Mouse (Mus musculus) frontal cortex, postnatal 10 days (tissue): ENCODE measurements around the gene Slc22a20.
A peak's percentile ranks its signal among the peaks of the same experiment; 100 is the strongest.

Source experiments
- DNase-seq, 2 experiments: peaks; one replicate each; pipeline ENCODE4 v3.0.0; 2022; ENCODE audit warnings: low spot score in 2 of 2, mixed read lengths in 1 of 2

The Slc22a20 gene

GRCm38 (mm10) chr19:5986043-5986442 is at the start of gene Slc22a20:
Gene Slc22a20 (minus strand): TSS chr19:5986143.
- no peak for DNase-seq

DNA sequence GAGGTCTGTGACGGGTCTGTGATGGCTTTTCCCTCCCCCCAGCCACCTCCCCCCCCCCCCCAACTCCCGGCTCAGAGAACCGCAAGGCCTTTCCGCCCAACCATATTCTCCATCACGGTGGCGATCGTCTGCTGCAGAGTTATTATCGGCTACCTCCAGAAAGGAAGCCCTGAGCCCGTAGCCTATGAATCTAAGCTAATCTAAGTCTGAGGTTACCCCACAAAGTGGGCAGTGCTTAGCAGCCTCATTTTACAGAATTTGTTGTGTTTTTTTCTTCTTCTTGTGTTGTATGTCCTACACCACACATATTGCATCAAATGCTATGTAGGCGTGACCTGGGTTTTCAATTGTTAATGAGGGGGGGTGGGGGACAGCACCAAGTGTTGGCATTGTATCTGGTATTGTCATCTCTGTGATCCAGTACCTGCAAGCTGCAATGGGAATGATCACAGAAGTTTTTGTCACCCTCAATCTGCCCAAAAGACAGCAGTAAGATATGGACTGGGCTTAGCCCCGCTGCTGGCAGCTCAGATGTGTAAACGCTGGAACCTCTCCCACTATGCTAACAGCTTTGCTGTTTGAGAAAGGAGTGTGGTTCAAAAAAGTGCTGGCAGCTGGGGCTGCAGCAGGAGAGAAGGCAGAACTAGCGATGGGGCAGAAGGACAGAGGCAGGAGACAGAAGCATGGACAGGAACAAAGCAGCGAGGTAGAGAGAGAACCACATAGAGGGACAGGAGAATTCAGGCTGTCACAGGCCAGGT is 44.8 kb upstream of the Slc22a20 start:
- DNase-seq = no peak

DNA sequence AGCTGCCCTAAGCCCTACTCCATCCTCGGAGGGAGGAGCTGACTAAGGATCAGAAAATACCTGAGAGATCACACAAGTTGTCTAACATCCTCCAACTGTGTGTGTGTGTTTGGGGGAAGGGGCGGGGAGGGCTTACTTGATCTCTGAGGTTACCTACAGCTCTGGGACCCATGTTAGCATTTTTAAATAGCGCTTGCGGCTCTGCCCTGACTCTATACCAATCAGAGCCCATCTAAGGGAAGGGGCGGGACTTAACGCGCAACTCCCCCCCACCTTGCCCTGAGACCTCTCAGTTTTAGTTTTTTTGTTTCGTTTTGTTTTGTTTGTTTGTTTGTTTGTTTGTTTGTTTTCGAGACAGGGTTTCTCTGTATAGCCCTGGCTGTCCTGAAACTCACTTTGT is 43.5 kb upstream of the Slc22a20 start:
- DNase-seq = no peak

DNA sequence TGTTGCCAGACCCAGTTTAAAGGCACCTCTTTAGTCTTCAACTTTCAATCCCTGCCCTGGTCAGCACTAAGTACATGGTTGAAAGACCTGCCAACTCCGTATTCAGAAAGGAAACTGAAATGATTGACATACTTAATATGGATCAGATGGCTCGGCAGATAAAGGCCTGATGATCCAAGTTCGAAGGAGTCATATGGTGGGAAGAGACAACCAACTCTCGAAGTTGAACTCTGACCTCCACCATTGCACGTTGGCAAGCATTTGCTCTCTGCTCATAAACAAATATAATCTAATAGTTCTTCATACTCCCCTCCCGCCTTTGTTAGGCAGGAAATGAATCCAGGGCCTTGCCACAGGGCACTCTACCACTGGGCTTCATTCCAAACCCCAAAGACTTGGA is 43.0 kb upstream of the Slc22a20 start:
- no peak for DNase-seq

DNA sequence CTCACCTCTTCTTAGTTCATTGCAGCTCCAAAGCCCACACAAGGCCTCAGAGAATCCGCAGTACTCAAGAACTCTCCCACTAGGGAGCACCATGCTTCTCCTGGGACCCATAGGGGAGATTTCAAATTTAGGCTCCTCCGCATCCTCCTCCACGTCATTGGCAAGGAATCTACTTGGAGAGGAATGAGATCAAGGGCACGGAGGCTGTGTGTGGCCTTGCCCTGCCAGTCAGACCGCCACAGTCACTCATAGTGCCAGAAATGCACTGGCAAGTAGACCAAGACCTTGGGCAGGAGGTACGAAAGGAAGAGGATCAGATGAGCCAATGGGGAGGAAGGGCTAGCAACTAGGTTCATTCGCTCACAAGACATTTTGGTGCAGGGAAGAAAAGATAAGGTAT is 38.0 kb upstream of the Slc22a20 start:
- DNase-seq = no peak

- DNase-seq = no peak
Observed at GRCm38 (mm10) chr19:6023059-6023458, 37.1 kb upstream of the Slc22a20 start.

DNA sequence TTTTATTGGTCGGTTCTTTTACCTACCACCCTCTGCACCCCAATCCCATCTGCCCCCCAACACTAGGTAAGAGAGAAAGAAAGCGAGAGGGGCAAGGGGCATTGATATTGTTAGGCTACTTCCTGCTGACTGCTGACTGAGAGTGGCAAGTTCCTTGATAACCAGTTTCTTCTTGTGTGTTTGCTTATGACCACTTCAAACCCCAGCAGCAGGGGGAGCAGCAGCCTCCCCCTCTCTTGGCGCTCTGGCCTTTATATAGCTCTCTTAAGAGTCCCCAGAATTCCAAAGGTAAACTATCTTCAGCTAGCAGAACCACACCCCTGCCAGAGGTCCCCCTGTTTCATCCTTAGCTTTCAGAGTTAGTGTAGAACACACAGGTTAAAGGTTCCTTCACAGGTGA is 34.3 kb upstream of the Slc22a20 start:
- DNase-seq = no peak

DNA sequence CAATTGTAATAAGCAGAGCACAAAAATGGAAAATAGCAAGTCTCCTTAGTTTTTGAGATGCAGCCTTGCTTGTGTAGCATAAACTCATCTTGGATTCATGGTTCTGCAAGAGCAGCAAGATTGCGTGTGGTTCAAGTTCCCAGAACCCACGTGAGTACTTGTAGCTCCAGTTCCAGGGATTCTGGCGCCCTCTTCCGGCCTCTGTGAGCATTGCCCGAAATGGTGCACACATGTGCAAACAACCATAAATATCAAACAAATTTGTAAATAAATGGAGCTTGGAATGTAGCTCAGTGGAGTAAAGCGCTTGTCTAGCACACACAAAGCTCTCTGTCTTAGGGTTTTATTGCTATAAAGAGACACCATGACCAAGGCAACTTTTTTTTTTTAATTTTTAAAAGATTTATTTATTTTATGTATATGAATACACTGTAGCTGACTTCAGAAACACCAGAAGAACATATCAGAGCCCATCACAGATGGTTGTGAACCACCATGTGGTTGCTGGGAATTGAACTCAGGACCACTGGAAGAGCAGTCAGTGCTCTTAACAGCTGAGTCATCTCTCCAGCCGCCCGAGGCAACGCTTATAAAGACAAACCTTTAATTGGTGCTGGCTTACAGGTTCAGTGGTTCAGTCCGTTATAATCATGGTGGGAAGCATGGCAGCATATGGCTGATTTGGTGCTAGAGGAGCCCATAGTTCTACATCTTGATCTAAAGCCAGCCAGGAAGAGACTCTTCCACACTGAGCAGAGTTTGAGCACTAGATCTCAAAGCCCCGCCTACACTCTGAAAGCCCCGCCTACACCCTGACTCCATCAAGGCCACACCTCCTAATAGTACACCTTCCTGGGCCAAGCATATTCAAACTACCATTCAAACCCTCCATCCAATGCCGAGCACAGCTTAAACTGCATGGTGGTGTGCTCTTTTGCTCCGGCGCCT is 32.5 kb upstream of the Slc22a20 start:
- peak; percentile 41 to 72 for DNase-seq

DNA sequence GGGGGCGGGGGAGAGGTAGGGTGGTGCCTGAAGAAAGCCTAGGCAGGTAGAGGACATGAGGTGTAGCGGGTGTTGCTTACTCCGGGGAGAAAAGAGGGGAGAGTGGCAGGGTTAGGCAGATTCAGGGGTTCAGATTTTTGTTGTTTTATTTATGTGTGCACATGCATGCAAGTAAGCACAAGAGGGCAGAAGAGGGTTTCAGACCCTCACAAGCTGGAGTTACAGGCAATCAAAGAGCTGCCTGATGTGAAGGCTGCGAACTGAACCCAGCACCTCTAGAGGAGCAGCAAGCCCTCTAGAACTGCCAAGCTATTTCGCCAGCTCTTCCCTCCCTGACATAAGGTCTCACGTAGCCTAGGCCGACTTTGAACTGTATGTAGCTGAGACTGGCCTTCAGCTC is 30.6 kb upstream of the Slc22a20 start:
- no peak for DNase-seq

DNA sequence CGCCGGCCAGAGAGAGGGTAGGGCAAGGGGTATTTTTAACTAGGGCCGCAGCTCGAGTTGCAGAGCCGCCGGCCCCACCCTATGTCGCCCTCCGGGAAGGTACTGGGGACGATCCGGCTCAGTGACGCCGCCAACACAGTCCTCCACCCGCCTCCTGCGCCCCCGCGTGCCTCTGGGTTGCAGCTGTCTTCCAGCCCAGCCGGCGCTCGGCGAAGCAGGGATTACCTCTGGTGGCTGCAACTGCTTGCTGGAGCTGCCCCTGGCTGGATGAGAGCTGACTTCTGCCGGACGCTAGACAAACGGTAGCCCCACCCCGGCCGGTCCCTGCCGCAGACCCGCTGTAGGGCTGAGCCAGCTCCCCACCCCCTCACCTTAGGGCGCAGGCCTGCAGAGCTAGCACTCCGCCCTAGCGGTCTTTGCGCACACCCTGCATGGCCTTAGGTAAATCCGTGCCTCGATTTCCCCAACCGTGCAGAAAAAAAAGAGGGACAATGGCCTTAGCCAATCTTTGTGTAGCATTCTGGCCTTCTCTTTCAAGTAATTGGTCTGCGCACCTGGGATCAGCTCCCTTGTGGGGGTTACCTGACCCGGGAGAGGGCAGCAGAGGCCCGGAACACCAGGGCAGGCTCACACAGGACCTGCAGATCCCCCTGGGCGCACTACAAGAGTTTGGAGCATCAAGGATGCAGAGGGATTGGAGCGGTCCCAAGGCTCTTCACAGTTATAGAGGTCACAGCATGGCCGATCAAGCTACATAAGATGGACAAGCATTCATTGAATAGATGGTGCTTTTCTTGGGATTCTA is 29.8 kb upstream of the Slc22a20 start, which contains the start of gene Capn1:
Gene Capn1, minus strand, starts transcription at position 387 of the 805 bp plus-strand sequence.
- peak; percentile 26 to 53 for DNase-seq

- no peak for DNase-seq
Observed at GRCm38 (mm10) chr19:6014991-6015510, 29.1 kb upstream of the Slc22a20 start.

DNA sequence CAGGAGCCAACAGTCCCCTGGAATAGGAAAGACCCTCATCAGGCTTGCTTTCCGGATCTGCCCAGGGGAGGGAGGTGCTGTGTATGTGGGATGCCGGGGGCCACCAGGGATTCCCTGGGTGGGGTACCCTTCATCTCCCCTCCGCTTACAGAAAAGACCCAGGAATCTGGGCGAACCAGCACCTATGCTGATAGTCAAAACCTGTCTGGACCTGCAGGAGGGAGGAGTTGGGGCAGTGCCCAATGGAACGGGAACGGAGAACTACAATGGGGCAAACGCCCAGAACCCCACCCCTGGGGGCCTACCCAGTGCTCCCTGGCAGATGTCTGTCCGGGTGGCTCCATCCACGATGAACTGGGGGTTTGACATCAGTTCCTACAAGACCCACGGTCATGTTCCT is 27.7 kb upstream of the Slc22a20 start:
- DNase-seq = no peak

- DNase-seq = no peak
Observed at GRCm38 (mm10) chr19:6009137-6009536, 23.2 kb upstream of the Slc22a20 start.

- no peak for DNase-seq
Observed at GRCm38 (mm10) chr19:6007013-6007412, 21.1 kb upstream of the Slc22a20 start.

DNA sequence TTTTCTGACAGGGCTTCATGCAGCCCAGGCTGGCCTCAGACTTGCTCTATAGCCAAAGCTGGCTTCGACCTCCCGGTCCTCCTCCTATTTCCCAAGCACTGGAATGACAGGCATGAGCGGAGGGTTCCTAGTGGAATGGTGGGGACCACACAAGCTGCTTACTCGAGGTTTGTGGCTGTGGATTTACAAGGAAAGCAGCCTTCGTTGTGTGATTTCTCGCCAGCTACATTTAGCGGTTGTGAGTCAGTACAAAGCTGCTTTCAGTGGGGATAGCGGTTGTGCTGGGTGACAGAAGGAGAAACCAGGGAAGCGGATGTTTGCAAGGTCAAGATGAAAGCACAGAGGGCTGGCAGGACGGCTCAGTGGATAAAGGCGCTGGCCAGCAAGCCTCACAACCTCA is 19.6 kb upstream of the Slc22a20 start:
- DNase-seq = no peak

DNA sequence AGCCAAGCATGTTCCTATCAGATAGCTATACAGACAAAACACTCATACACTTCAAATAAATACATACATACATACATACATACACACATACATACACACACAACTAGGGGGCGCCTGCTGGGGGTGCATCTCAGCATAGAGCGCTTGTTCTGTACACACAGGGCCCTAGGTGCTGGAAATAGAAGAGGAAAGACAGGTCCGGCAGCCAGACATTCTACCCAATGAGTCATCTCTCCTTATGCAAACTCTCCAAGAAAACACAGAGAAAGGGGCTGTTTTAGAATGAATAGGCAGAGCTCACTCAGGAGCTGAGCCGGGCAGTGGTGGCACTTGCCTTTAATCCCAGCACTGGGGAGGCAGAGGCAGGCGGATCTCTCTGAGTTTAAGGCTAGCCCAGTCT is 14.0 kb upstream of the Slc22a20 start:
- no peak for DNase-seq

GRCm38 (mm10) chr19:5998180-5998579 is 12.2 kb upstream of the Slc22a20 start:
- DNase-seq = no peak

DNA sequence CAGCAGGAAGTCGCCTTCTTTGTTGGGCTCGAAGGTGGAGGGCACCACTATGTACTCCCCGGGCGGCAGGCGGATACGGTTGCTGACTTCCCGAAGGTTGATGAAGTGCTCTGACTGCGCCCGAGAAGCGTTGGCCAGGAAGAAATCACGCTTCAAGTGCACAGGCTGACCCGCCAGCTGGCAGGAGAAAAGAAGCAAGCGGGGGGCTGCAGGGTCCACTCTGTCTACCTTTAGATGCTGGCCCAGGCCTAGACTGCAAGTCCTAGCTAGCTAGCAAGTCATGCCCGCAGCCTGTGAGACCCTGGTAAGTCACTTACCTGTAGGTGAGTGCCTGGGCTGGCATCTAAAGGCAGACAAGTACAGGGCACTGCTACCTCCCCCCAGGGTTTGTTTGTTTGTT is 8.8 kb upstream of the Slc22a20 start:
- no peak for DNase-seq

DNA sequence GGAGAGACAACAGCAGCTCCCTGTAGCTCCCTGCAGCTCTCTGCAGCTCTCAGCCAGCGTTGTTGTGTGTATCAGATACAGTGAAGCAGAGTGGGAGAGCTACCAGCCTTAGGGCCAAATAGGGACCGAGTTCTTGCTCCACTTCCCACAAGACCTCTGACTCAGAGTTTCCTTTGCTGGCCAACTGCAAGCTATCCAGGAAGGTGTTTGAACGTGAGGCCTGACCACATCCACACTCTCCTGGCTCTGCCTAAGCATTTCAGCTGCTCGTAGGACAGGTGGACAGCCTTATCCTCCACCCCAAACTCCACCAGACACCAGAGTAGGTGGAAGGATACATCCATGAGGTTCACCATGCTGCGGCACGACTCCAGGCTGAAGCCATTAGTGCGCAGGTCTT is 6.1 kb upstream of the Slc22a20 start:
- no peak for DNase-seq

DNA sequence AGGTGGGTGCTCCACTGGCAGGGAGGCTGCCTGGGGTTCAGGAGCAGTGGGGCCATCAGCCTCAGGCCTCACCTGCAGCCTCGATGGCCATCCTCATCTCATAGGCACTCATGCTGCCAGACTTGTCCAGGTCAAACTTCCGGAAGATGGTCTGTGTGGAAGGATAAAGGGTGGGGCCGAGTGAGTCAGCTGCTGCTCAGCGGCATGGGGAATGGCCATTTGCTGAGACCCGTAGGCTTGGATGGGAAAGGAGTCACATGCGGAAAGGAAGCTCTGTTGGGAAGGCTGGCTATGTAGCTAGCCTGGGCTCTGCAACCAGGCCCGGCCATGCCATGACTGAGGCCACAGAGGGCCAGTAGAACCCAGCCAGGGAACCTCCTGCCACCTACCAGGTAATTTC is 5.5 kb upstream of the Slc22a20 start:
- no peak for DNase-seq

DNA sequence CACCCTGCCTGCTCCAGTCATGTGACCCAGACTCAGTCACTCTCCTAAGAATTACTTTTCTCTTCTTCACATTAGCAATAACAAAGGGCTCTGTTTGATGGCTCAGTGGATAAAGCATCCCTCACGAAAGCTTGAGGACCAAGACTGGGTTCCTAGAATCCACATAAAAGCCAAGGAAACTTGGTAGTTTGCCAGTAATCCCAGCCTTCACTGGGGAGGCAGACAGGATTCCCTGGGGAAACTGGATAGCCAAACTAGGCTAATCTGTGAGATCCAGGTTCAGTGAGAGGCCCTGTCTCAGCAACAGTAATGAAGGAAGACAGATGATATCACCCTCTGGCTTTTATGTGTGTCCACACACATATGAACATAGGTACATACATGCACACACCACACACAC is 5.0 kb upstream of the Slc22a20 start:
- DNase-seq = no peak

DNA sequence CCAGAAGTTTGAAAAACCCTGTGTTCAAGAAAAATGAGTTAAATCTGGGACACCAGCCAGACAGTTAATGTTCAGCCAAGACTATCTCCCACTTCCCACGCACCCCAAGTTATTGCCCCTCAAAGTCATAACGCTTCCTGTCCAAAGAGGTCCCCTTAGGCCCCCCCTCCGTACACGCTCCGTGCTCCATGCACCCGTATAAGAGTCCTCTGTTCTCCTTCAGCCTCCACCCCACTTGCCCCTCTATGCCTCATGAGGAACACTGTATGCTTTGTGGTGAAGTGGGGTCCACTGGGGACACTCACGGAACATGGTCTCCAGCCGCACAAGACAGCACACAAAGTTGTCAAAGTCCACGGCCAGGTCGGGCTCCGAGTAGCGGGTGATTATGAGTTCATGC is 4.1 kb upstream of the Slc22a20 start:
- DNase-seq = no peak
